Mouse (Mus musculus) CH12.LX (cell line): ENCODE data around the gene Atp6v0a4. TPM values are rescaled to one million over a fixed set of nuclear protein-coding genes. Genes with fewer than 3 reads are reported as not detected.

Experiments used
- DNase-seq: peaks from one replicate; pipeline ENCODE4 v3.0.0-alpha.2; 2013; ENCODE audit errors: extremely low read depth
- H3K27ac ChIP-seq: 2 replicates; pipeline ENCODE4 v1.5.1; 2012; ENCODE audit warnings: low read depth, mild to moderate bottlenecking, control low read depth, moderate library complexity; ENCODE audit not compliant: insufficient read depth
- H3K27me3 ChIP-seq: replicated peaks from 2 replicates; pipeline ENCODE3; 2012; ENCODE audit warnings: inconsistent platforms
- H3K36me3 ChIP-seq, 2 experiments: replicated peaks in 1 of 2; 2 replicates each; pipeline versions ENCODE3 to v1.6.1; 2012; ENCODE audit warnings: inconsistent platforms in 1 of 2, low read length in 1 of 2, mild to moderate bottlenecking in 1 of 2, mixed read lengths in 1 of 2, moderate library complexity in 1 of 2; ENCODE audit not compliant: control insufficient read depth in 1 of 2, insufficient read depth in 1 of 2
- H3K4me1 ChIP-seq, 2 experiments: 2 replicates each; pipeline ENCODE4 v1.6.1; 2012; ENCODE audit warnings: inconsistent platforms in 1 of 2, moderate library complexity in 1 of 2; ENCODE audit not compliant: insufficient read depth in 2 of 2, control insufficient read depth in 1 of 2
- H3K4me2 ChIP-seq: 2 replicates; pipeline ENCODE4 v1.6.1; 2012; ENCODE audit warnings: low read depth, mild to moderate bottlenecking, control low read depth; ENCODE audit not compliant: poor library complexity, insufficient read depth, severe bottlenecking
- H3K4me3 ChIP-seq, 3 experiments: fragments of 150-350 bp in 1 of 3; sonication (generic) in 1 of 3; replicated peaks in 1 of 3; 2 replicates each; pipeline versions ENCODE3 to v1.5.1; 2011 to 2012; ENCODE audit warnings: low read depth in 2 of 3, low read length in 2 of 3, mild to moderate bottlenecking in 2 of 3, moderate library complexity in 2 of 3, control low read depth in 1 of 3, improper control_type of control experiment in 1 of 3, inconsistent platforms in 1 of 3, mixed read lengths in 1 of 3; ENCODE audit not compliant: poor library complexity in 1 of 3
- H3K79me2 ChIP-seq: replicated peaks from 2 replicates; pipeline ENCODE4 v1.6.1; 2012; ENCODE audit warnings: mild to moderate bottlenecking, moderate library complexity; ENCODE audit not compliant: control insufficient read depth, poor library complexity, insufficient read depth, severe bottlenecking; ENCODE audit errors: extremely low read depth
- H3K9ac ChIP-seq: 2 replicates; pipeline ENCODE4 v1.6.1; 2012; ENCODE audit warnings: low read depth, mild to moderate bottlenecking, control low read depth, moderate library complexity; ENCODE audit not compliant: insufficient read depth
- H3K9me3 ChIP-seq: replicated peaks from 2 replicates; pipeline ENCODE3; 2012; ENCODE audit warnings: low read length, inconsistent platforms, mixed read lengths
- BHLHE40 ChIP-seq: IDR thresholded peaks from 2 replicates; pipeline ENCODE4 v1.6.1; 2011; ENCODE audit warnings: mild to moderate bottlenecking, low read depth, low read length, improper control_type of control experiment
- CHD2 ChIP-seq: IDR thresholded peaks from 2 replicates; pipeline ENCODE4 v1.6.1; 2011; ENCODE audit warnings: low read length, improper control_type of control experiment
- CTCF ChIP-seq, 2 experiments: IDR thresholded peaks in 1 of 2; conservative IDR thresholded peaks in 1 of 2; 2 replicates each; pipeline ENCODE4 v1.5.1; 2011 to 2012; ENCODE audit warnings: low read depth in 2 of 2, low read length in 2 of 2, improper control_type of control experiment in 1 of 2, inconsistent platforms in 1 of 2, mild to moderate bottlenecking in 1 of 2, moderate library complexity in 1 of 2
- E2F4 ChIP-seq: IDR thresholded peaks from 2 replicates; pipeline ENCODE4 v1.6.1; 2011; ENCODE audit warnings: low read depth, low read length, improper control_type of control experiment; ENCODE audit not compliant: insufficient replicate concordance
- GABPA ChIP-seq: IDR thresholded peaks from 2 replicates; pipeline ENCODE4 v1.6.1; 2012; ENCODE audit warnings: low read depth, low read length, improper control_type of control experiment, inconsistent platforms; ENCODE audit not compliant: insufficient replicate concordance
- KAT2A ChIP-seq: IDR thresholded peaks from 2 replicates; pipeline ENCODE4 v1.6.1; 2012; ENCODE audit warnings: low read length, improper control_type of control experiment, inconsistent platforms; ENCODE audit not compliant: insufficient replicate concordance
- MAX ChIP-seq: IDR thresholded peaks from 2 replicates; pipeline ENCODE4 v1.6.1; 2011; ENCODE audit warnings: low read length, improper control_type of control experiment
- NELFE ChIP-seq: IDR thresholded peaks from 2 replicates; pipeline ENCODE4 v1.6.1; 2011; ENCODE audit warnings: low read depth, low read length, improper control_type of control experiment
- PAX5 ChIP-seq: IDR thresholded peaks from 2 replicates; pipeline ENCODE4 v1.6.1; 2012; ENCODE audit warnings: low read length, inconsistent platforms, mixed read lengths
- POLR2A ChIP-seq: IDR thresholded peaks from 2 replicates; pipeline ENCODE4 v1.6.1; 2011; ENCODE audit warnings: low read depth, mild to moderate bottlenecking, improper control_type of control experiment, low read length
- RAD21 ChIP-seq: IDR thresholded peaks from 2 replicates; pipeline ENCODE4 v1.6.1; 2011; ENCODE audit warnings: low read depth, mild to moderate bottlenecking, low read length, improper control_type of control experiment, moderate library complexity
- RCOR1 ChIP-seq: conservative IDR thresholded peaks from 2 replicates; pipeline ENCODE4 v1.6.1; 2012; ENCODE audit warnings: low read depth, mild to moderate bottlenecking, inconsistent platforms, low read length, improper control_type of control experiment
- SIN3A ChIP-seq: IDR thresholded peaks from 2 replicates; pipeline ENCODE4 v1.6.1; 2012; ENCODE audit warnings: low read length, improper control_type of control experiment, inconsistent platforms
- SMC3 ChIP-seq: IDR thresholded peaks from 2 replicates; pipeline ENCODE4 v1.6.1; 2011; ENCODE audit warnings: low read depth, low read length, improper control_type of control experiment
- TCF12 ChIP-seq: IDR thresholded peaks from 2 replicates; pipeline ENCODE4 v1.6.1; 2014; ENCODE audit warnings: low read depth, mild to moderate bottlenecking, inconsistent platforms, low read length, improper control_type of control experiment
- USF1 ChIP-seq: IDR thresholded peaks from 2 replicates; pipeline ENCODE4 v1.6.1; 2014; ENCODE audit warnings: low read depth, mild to moderate bottlenecking, inconsistent platforms, low read length, improper control_type of control experiment
- ZC3H11A ChIP-seq: IDR thresholded peaks from 2 replicates; pipeline ENCODE4 v1.6.1; 2012; ENCODE audit warnings: low read depth, mild to moderate bottlenecking, inconsistent platforms, low read length, improper control_type of control experiment
- dilution Hi-C: fragments of 300-500 bp; cut with MboI; formaldehyde crosslinking; loops from 2 replicates; pipeline ENCODE4 v1.14.3; 2020; ENCODE audit warnings: low sequenced_read_pairs; ENCODE audit not compliant: extremely low pct_unique_long_range_greater_than_20kb, extremely low pct_ligation_motif_present
- in situ Hi-C: fragments of 300-500 bp; cut with MboI; formaldehyde crosslinking; loops from 3 replicates; pipeline ENCODE4 v1.14.3; 2019; ENCODE audit warnings: low sequenced_read_pairs, low pct_ligation_motif_present, low pct_unique_long_range_greater_than_20kb, mixed read lengths
- polyA plus RNA-seq: library from polyadenylated mRNA; unstranded; fragments of >175 nt; gene quantifications from 2 replicates; pipeline ENCODE4 v1.2.1, GENCODE M21; 2012; ENCODE audit warnings: low read depth; ENCODE audit not compliant: insufficient read length
- total RNA-seq, 2 experiments: library from RNA; depleted of rRNA; stranded (reverse); fragments of 300-350 nt in 1 of 2; fragments of >200 nt in 1 of 2; gene quantifications; 2 replicates each; pipeline ENCODE4 v1.2.3; 2012 to 2014

Gene Atp6v0a4
- total and polyA plus RNA-seq, 3 experiments: not detected

GRCm38 (mm10) chr6:38087242-38088026 is 37.0 kb downstream of the Atp6v0a4 start:
- Histone ChIP-seq H3K36me3 (no peaks in the 10 kb centered on the region), H3K4me3 (no peak overlapping the region), H3K27ac (no peak overlapping the region)
- dilution Hi-C loops: no loop called here
- TF ChIP-seq CHD2 (peak; percentile 47; the same call in 1 of the 2 replicates), GABPA (no peak)
- TF ChIP-seq, all 38 proteins: peak for 1
- Histone ChIP-seq H3K27me3 (no peaks in the 10 kb centered on the region), H3K4me2 (no peak overlapping the region), H3K9me3 (no peaks in the 10 kb centered on the region), H3K79me2 (no peaks in the 10 kb centered on the region), H3K4me1 (no peaks in the 10 kb centered on the region), H3K9ac (no peak overlapping the region)
- in situ Hi-C loops: no loop called here
- DNase-seq: no peak

GRCm38 (mm10) chr6:38083204-38083603 is 41.2 kb downstream of the Atp6v0a4 start:
- Histone ChIP-seq H3K4me1 (no peaks in the 10 kb centered on the region), H3K4me2 (no peak overlapping the region), H3K9ac (no peak overlapping the region), H3K9me3 (no peaks in the 10 kb centered on the region), H3K36me3 (no peaks in the 10 kb centered on the region), H3K27me3 (no peaks in the 10 kb centered on the region), H3K4me3 (no peak overlapping the region), H3K79me2 (no peaks in the 10 kb centered on the region), H3K27ac (no peak overlapping the region)
- no peak for DNase-seq
- dilution Hi-C loops (no loop called here), in situ Hi-C loops (no loop called here)
- TF ChIP-seq KAT2A (no peak), RCOR1 (no peak), CTCF (conservative IDR thresholded peaks at IDR 0.05 in 1 of 2, IDR thresholded peaks at IDR 0.05 in 1 of 2; ENCODE audit: low read depth in 2 of 2, low read length in 2 of 2) (no peak), SIN3A (no peak), POLR2A (no peak), CHD2 (no peak), MAX (no peak), BHLHE40 (no peak), ZC3H11A (no peak), USF1 (no peak), E2F4 (no peak), GABPA (no peak), TCF12 (no peak), NELFE (no peak), RAD21 (no peak), PAX5 (no peak), SMC3 (no peak)
